Mouse (Mus musculus): ENCODE data around the gene Pradc1.

Gene Pradc1

GRCm38 (mm10) chr6:85447351-85447750 is 4.4 kb downstream of the Pradc1 start:
- Histone ChIP-seq H3K4me1 (replicated peaks; ENCODE audit: low read depth, low read length) (peaks cover 44% of the 10 kb centered on the region), H3K36me3 (ENCODE audit: insufficient read depth, low read length) (peaks cover 69% of the 10 kb centered on the region), H3K4me3 (replicated peaks; ENCODE audit: low read length) (no peak overlapping the region), H3K27me3 (ENCODE audit: insufficient read depth, low read length) (no peaks in the 10 kb centered on the region), H3K9me3 (ENCODE audit: low read length) (no peaks in the 10 kb centered on the region)
- TF ChIP-seq CTCF (conservative IDR thresholded peaks at IDR 0.05; ENCODE audit: low read length) (no peak), NANOG (IDR thresholded peaks at IDR 0.05; ENCODE audit: borderline replicate concordance, low read length) (no peak), POU5F1 (IDR thresholded peaks at IDR 0.05; ENCODE audit: borderline replicate concordance, low read length) (no peak)

- peaks cover 90% of the 10 kb centered on the region for H3K36me3 ChIP-seq (ENCODE audit: insufficient read depth, low read length)
- TF ChIP-seq CTCF (conservative IDR thresholded peaks at IDR 0.05; ENCODE audit: low read length) (no peak), NANOG (IDR thresholded peaks at IDR 0.05; ENCODE audit: borderline replicate concordance, low read length) (no peak), POU5F1 (IDR thresholded peaks at IDR 0.05; ENCODE audit: borderline replicate concordance, low read length) (no peak)
- H3K27me3 ChIP-seq (ENCODE audit: insufficient read depth, low read length), result no peaks in the 10 kb centered on the region
- H3K9me3 ChIP-seq (ENCODE audit: low read length), result no peaks in the 10 kb centered on the region
- no peak overlapping the region for H3K4me3 ChIP-seq (replicated peaks; ENCODE audit: low read length)
- peaks cover 58% of the 10 kb centered on the region for H3K4me1 ChIP-seq (replicated peaks; ENCODE audit: low read depth, low read length)
Observed at GRCm38 (mm10) chr6:85445286-85445685, 6.5 kb downstream of the Pradc1 start.

GRCm38 (mm10) chr6:85444266-85444965 is 7.4 kb downstream of the Pradc1 start:
- no peak for TF ChIP-seq CTCF (conservative IDR thresholded peaks at IDR 0.05; ENCODE audit: low read length)
- TF ChIP-seq POU5F1 (IDR thresholded peaks at IDR 0.05; ENCODE audit: borderline replicate concordance, low read length), result no peak
- no peak for TF ChIP-seq NANOG (IDR thresholded peaks at IDR 0.05; ENCODE audit: borderline replicate concordance, low read length)
- Histone ChIP-seq H3K9me3 (ENCODE audit: low read length) (no peaks in the 10 kb centered on the region), H3K4me1 (replicated peaks; ENCODE audit: low read depth, low read length) (peaks cover 62% of the 10 kb centered on the region), H3K36me3 (ENCODE audit: insufficient read depth, low read length) (peaks cover 98% of the 10 kb centered on the region), H3K27me3 (ENCODE audit: insufficient read depth, low read length) (no peaks in the 10 kb centered on the region), H3K4me3 (replicated peaks; ENCODE audit: low read length) (no peak overlapping the region)

GRCm38 (mm10) chr6:85443488-85444233 is 8.1 kb downstream of the Pradc1 start:
- Histone ChIP-seq H3K9me3 (ENCODE audit: low read length) (no peaks in the 10 kb centered on the region), H3K27me3 (ENCODE audit: insufficient read depth, low read length) (no peaks in the 10 kb centered on the region), H3K36me3 (ENCODE audit: insufficient read depth, low read length) (peaks cover 100% of the 10 kb centered on the region), H3K4me1 (replicated peaks; ENCODE audit: low read depth, low read length) (peaks cover 64% of the 10 kb centered on the region), H3K4me3 (replicated peaks; ENCODE audit: low read length) (no peak overlapping the region)
- TF ChIP-seq CTCF (conservative IDR thresholded peaks at IDR 0.05; ENCODE audit: low read length) (no peak), POU5F1 (IDR thresholded peaks at IDR 0.05; ENCODE audit: borderline replicate concordance, low read length) (no peak)

- Histone ChIP-seq H3K4me3 (replicated peaks; ENCODE audit: low read length) (no peak overlapping the region), H3K4me1 (replicated peaks; ENCODE audit: low read depth, low read length) (peaks cover 57% of the 10 kb centered on the region), H3K9me3 (ENCODE audit: low read length) (no peaks in the 10 kb centered on the region), H3K36me3 (ENCODE audit: insufficient read depth, low read length) (peaks cover 97% of the 10 kb centered on the region), H3K27me3 (ENCODE audit: insufficient read depth, low read length) (no peaks in the 10 kb centered on the region)
- TF ChIP-seq CTCF (conservative IDR thresholded peaks at IDR 0.05; ENCODE audit: low read length) (no peak), NANOG (IDR thresholded peaks at IDR 0.05; ENCODE audit: borderline replicate concordance, low read length) (no peak), POU5F1 (IDR thresholded peaks at IDR 0.05; ENCODE audit: borderline replicate concordance, low read length) (no peak)
Observed at GRCm38 (mm10) chr6:85441142-85441541, 10.6 kb downstream of the Pradc1 start.

- TF ChIP-seq CTCF (conservative IDR thresholded peaks at IDR 0.05; ENCODE audit: low read length), result no peak
- TF ChIP-seq POU5F1 (IDR thresholded peaks at IDR 0.05; ENCODE audit: borderline replicate concordance, low read length), result no peak
- TF ChIP-seq NANOG (IDR thresholded peaks at IDR 0.05; ENCODE audit: borderline replicate concordance, low read length), result no peak
- H3K9me3 ChIP-seq (ENCODE audit: low read length), result no peaks in the 10 kb centered on the region
- peaks cover 69% of the 10 kb centered on the region for H3K36me3 ChIP-seq (ENCODE audit: insufficient read depth, low read length)
- H3K4me3 ChIP-seq (replicated peaks; ENCODE audit: low read length), result no peak overlapping the region
- peaks cover 66% of the 10 kb centered on the region for H3K4me1 ChIP-seq (replicated peaks; ENCODE audit: low read depth, low read length)
- no peaks in the 10 kb centered on the region for H3K27me3 ChIP-seq (ENCODE audit: insufficient read depth, low read length)
Observed at GRCm38 (mm10) chr6:85436631-85437030, 15.1 kb downstream of the Pradc1 start.

GRCm38 (mm10) chr6:85436204-85436603 is 15.6 kb downstream of the Pradc1 start:
- Histone ChIP-seq H3K4me3 (replicated peaks; ENCODE audit: low read length) (no peak overlapping the region), H3K36me3 (ENCODE audit: insufficient read depth, low read length) (peaks cover 65% of the 10 kb centered on the region), H3K27me3 (ENCODE audit: insufficient read depth, low read length) (no peaks in the 10 kb centered on the region), H3K9me3 (ENCODE audit: low read length) (no peaks in the 10 kb centered on the region), H3K4me1 (replicated peaks; ENCODE audit: low read depth, low read length) (peaks cover 67% of the 10 kb centered on the region)
- TF ChIP-seq NANOG (IDR thresholded peaks at IDR 0.05; ENCODE audit: borderline replicate concordance, low read length), result no peak
- no peak for TF ChIP-seq CTCF (conservative IDR thresholded peaks at IDR 0.05; ENCODE audit: low read length)
- TF ChIP-seq POU5F1 (IDR thresholded peaks at IDR 0.05; ENCODE audit: borderline replicate concordance, low read length), result no peak

GRCm38 (mm10) chr6:85433865-85434264 is 17.9 kb downstream of the Pradc1 start:
- H3K4me1 ChIP-seq (replicated peaks; ENCODE audit: low read depth, low read length), result peaks cover 58% of the 10 kb centered on the region
- no peaks in the 10 kb centered on the region for H3K9me3 ChIP-seq (ENCODE audit: low read length)
- TF ChIP-seq NANOG (IDR thresholded peaks at IDR 0.05; ENCODE audit: borderline replicate concordance, low read length) (no peak), CTCF (conservative IDR thresholded peaks at IDR 0.05; ENCODE audit: low read length) (no peak), POU5F1 (IDR thresholded peaks at IDR 0.05; ENCODE audit: borderline replicate concordance, low read length) (no peak)
- H3K27me3 ChIP-seq (ENCODE audit: insufficient read depth, low read length), result 0 out of 2 replicates have a peak, but pooled peaks cover 3% of the 10 kb centered on the region
- peaks cover 41% of the 10 kb centered on the region for H3K36me3 ChIP-seq (ENCODE audit: insufficient read depth, low read length)
- H3K4me3 ChIP-seq (replicated peaks; ENCODE audit: low read length), result no peak overlapping the region

All from E14TG2a.4 (cell line).